Mouse (Mus musculus) ovary, postnatal 36 days (tissue): Measurements from ENCODE around the gene Nop16.
"Not testable (repeated sequence)": the region's sequence is repeated elsewhere in the genome, so short reads cannot be mapped to it uniquely, and the experiment has no call there.

Source experiments
- DNase-seq: peaks from one replicate; pipeline ENCODE4 v3.0.0; 2022; ENCODE audit warnings: low spot score, mixed read lengths

Gene Nop16

DNA sequence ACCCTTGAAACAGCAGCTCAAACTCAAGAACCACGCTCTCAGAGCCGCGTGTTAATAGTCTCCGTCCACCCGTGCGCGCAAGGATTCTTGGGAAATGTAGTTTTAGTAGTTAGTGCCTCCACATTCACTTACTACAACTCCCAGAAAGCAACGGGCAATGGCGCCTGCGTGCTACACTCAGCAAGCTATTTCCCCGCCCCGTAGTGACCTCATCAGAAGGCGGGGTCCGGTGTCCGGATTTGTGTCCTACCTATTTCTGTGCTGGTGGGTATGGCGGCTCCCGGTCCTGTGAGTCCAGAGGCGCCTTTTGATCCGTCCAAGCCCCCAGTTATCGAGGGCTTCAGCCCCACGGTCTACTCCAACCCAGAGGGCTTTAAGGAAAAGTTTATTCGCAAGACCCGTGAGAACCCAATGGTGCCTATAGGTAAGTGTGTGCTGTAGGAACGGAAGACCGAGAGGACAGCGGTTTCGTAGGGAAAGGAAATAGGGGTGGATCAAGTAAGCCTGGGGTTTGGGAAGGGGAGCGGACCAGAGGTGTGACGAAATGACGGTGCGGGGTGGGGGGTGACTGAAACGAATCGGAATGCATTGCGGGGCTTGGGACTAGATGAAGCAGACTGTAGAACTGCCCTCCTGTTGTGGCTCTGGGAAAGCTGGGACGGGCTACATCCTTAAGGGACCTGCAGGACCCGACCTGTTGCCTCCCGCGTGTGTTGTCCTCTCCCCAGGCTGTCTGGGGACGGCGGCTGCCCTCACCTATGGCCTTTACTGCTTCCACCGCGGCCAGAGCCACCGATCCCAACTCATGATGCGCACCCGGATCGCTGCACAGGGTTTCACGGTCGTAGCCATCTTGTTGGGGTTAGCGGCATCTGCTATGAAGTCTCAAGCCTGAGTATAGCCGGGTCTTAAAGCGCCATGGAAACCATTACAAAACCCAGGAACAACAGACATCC lies at the start of gene Nop16, which contains the start of gene Higd2a:
Gene Nop16, minus strand, starts transcription at position 95 of the 956 bp plus-strand sequence.
Gene Higd2a, plus strand, starts transcription at position 212 of the 956 bp plus-strand sequence.
- peak; percentile 93 for DNase-seq

DNA sequence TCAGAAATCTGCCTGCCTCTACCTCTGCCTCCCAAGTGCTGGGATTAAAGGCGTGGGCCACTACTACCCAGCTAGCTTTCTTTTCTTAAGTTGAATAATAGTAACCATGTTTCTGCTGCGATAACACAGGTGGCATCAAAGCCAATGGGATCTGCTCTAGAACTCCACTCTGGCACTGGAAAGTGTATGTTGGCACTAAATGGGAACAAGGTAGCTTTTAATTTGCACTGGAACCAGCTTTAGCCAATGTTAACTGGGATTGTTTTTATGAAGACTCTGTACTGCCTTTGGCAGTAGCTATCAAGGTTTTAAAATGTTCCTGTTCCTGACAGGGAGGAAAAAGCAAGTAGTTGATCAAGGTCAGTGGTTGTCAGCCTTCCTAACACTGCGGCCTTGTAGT lies 45.1 kb upstream of the Nop16 start:
- DNase-seq = no peak

DNA sequence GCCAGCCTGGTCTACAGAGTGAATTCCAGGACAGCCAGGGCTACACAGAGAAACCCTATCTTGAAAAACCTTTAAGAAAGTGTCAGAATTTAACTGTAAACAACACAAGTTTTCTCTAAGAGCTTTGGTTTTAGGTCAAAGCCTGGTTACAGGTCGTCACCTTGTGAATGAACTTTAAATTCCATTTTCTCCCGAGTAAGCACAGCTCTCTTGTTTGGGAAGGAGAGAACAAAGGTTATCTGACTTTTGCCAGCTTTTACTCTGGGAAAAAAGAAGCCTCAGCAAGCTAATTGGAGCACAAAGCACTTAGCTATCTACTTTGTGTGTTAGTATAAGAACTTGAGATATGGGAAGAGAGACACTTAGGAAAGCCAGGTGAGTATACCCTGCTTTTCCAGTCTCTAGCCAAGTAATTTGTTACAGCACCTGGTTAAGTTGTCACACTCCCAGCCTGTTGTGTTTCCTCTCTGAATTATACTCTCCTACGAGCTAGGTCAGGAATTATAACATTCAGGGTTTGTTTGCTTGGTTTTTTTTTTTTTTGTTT lies 42.9 kb upstream of the Nop16 start:
- no peak for DNase-seq

DNA sequence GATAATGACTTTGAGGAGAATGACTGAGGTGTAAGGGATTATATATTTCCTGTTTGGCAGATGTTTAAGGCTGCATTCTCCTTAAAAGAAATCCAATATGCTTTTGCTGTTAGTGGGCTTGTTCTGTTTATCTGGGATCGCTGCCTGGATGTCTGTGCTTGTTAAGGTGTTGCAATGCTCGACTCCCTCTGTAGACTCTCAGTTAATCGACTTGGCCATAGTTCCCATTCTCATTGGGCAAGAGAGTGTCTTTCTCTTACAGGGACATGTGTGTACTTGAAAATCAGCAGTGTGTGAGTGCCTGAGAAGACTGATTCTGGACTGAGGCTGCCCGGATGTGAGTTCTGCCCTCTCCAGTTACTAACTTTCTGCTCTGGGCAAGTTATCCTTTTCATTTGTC lies 39.2 kb upstream of the Nop16 start:
- no peak for DNase-seq

DNA sequence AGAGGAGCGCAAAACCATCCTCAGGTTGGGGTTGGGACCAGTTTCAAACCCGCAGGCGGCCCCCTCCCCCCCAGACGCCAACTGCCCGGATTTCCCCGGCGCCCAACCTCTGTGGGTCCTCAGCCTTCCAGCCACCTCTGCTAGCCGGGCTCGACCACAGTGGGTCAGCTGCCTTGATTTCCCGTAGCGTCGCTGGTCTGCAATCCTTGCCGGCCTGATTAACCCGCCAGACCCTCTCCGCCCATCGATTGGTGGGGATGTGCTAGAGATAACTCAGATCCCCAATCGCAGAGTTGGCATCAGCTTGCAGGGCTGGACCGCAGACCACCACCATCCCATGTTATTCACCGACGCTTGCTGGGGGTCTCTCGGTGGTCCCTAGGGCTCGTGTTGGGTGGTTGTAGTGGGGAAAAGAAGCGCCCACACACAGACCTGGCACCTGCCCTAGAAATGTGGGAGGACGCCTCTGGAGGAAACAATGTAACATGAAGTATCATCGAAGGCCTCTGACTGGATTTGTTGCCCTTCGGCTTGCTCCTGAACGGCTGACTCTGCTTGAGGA lies 32.2 kb upstream of the Nop16 start:
- no peak for DNase-seq

DNA sequence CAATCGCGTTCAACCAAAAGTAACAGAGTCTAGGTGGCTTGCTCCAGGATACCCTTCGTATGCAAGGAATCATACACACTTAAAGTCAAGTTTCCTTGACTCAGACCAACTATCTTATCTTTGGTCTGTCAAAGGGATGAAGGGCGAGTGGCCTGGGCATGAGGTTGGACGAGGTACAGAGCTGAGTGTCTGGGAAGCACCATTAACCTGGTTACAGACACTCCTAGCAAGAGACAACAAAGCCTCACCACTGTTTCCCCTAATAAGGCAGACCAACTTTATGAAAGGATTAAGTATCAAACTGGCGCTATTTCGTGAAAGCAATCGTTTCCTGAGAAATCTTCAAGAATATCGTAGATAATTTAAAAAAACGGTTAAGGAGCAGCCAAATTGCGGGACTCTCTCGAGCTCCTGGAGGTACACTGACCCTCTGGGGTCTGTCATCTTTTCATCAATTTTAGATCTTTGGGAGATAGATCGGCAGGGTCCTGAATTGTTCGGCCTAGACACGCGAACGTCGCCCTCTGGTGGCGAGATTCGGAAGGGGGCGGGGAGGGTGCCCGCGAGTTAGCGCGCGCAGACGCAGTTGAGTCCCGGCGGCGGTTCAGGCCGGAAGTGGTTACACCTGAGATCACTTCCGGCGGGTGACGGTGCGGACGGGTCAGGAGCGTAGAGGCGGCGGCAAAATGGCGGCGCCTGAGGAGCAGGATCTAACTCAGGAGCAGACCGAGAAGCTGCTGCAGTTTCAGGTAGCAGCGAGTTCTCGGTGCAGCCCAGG lies 31.5 kb upstream of the Nop16 start, which contains the start of gene Faf2:
Gene Faf2, plus strand, starts transcription at position 630 of the 778 bp plus-strand sequence.
- DNase-seq = peak; percentile 98

DNA sequence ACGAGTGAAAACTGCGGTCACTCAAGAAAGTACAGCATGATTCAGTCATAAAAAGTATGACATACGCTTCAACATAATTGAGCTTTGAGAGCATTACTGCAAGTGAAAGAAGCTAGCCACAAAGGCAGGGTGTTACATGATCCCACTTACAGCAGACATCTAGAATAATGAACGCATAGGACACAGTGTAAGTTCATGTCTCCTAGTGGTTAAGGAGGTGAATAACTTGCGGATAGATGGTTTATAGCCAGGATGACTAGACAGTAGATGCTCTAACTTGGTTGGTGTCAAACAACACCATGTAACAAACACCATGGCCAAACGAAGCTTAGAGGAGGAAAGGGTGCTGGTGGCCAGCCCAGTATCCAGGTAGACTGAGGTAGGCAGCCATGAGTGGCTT lies 27.1 kb upstream of the Nop16 start:
- no peak for DNase-seq

DNA sequence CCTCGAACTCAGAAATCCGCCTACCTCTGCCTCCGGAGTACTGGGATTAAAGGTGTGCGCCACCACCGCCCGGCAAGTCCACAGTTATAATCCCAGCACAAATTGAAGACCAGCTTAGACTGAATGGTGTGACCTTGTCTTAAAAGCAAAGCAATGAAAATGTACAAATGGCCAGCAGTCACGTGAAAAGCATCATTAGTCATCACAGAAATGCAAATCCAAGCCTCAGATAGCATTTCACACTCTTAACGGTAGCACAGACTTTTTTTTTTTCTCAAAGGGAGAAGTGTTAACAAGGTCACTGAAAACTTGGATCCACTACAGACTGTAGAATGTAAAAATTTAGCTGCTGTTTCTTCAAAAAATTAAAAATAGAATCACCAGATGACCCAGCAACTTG lies 26.4 kb upstream of the Nop16 start:
- no peak for DNase-seq

DNA sequence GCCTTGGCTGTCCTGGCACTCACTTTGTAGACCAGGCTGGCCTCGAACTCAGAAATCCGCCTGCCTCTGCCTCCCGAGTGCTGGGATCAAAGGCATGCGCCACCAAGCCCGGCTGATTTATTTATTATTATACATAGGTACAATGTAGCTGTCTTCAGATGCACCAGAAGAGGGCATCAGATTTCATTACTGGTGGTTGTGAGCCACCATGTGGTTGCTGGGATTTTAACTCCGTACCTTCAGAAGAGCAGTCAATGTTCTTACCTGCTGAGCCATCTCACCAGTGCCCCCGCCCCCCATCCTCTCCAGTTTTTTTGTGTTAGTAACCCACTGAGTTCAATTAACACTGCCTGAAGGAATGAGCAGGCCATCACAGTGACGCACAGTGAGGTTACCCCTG lies 23.3 kb upstream of the Nop16 start:
- DNase-seq = not testable (repeated sequence)

DNA sequence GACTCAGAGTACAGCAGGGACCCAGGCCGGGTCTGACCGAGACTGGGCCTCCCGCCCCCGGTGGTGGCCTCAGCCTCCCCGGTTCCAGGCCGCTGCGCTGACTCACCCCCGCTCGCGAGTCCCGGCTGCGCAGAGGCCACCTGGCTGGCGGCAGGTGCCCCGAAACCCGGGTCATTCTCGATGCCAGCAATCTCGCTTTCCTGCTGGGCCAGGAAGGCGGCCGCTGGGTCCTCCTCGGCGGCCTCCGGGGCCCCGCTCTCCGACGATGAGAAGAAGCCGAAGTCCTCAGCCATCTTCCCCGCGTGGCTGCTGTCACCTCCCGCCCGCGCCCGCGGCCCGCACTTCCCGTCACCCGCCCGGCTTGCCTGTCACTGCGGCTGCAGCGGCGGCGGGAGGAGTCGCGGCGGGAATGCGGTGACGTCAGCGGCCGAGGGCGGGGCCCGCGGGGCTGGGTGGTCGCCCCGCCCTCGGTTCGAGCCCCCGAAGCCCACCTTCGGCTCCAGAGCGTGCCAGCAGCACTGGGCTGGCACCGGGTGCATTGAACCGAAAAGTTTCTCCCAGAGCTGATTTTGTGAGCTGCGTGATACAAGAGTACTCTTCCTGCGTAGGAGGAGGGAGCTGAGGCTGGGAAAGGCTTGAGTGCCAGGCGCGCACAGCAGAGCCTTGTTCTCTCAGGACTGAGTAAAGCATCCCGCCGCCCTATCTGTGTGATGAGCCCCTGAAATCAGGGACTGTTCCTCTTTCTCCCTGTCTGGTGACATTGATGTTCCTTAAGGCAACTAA lies 21.3 kb upstream of the Nop16 start, which contains the start of gene Cltb:
Gene Cltb, minus strand, starts transcription at position 373 of the 783 bp plus-strand sequence.
- peak; percentile 85 for DNase-seq

DNA sequence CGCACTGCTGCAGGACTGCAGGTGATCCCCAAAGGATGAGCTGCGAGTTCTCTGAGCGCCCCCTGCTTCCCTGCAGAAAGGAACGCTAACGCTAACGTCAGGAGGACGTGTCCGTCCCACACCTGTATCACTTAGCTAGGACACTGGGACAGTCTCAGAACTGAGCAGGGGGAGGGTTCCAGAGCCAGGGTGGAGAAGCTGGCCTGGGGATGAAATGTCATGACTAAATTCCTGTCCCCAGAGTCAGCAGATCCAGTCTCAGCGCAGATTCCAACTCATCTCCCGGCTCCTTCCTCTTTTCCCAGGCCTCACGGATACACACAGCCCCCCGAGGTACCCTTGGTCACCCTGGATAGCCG lies 20.7 kb upstream of the Nop16 start:
- no peak for DNase-seq

DNA sequence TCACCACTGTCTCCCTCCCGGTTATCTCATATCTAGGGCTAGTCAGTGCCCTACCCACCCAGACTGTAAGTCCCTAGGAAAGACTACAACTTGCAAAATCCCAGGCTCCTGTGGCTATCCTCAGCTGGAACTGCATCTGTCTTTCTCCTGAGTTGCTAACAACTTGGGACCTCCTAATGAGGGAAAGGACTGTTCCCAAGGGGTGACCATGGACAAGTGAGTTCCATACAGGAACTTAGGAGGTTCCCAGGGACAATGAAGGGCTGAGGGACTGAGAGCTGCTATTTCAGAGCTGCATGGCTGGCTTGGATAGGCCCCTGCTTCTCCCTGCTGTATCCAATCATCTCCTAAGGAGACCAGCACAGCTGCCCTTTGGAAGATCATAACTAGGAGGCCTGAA lies 19.4 kb upstream of the Nop16 start:
- DNase-seq = no peak

DNA sequence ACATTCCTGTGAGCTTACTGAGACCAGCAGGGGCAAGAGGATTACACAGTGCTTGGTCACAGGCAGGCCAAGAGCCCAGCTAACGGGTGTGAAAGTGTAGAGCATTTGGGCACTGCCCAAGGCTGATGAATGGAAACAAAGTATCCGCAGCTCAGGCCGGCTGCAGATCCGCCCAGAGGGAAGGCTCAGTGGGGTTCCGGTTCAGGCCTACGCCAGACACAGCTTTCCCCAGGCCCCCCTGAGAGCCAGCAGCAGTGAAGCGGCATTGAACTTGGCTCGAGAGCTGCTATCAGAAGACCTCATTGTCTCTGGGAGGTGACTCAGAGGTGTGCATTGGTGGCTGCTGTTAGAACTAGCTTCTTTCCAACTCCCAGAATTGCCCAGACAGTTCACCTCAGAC lies 18.8 kb upstream of the Nop16 start:
- DNase-seq = peak; percentile 17

DNA sequence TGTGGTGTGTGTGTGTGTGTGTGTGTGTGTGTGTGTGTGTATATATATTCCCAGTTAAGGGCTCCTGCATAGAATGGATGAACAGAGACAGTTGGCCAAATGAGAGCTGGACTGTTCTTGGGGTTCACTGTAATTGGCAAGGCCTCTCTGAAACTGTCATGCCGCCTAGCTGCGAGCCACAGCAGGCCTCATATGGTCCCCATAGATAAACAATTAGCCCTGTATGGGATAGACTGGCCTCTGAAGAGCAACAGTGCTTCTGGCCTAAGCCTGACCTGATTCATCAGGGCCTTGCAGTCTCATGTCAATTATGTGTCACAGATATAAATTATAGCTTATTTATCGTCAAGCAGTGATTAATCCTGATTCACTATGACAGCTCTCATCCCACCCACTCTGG lies 18.1 kb upstream of the Nop16 start:
- no peak for DNase-seq

DNA sequence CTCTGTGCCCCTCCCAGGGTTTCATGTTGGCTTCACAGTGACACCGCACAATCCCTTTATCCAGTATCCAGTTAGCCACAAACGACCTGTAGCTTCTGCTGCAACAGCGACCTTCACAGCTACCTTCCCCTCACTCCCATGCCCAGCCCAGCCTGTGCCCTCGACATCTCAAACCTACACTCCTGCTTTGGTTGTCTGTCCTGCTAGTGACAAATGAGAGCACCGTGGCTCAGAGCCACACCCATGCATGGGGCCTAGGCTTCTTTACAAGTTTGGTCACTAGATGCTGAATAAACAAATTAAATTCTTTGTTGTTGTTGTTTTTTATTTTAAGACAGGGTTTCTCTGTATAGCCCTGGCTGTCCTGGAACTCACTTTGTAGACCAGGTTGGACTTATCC lies 17.3 kb upstream of the Nop16 start:
- DNase-seq = no peak

DNA sequence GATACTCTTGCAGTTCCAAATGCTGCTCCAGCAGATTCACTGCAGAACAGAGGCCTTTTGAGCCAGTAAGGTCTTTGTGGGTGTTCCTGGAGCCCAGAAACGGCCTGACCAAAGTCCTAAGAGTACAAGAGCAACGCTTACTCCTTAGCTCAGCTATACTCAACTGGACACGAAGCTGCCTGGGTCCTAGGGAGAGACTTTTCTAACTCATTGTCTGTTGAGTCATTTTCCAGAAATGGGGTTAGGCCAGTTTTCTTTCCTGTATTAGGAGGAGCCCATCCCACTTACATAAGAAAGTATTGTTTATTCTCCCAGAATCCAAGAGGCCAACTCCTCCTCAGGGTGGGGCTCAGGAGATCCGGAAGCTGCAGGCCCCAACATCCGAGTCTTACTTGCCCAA lies 15.5 kb upstream of the Nop16 start:
- no peak for DNase-seq

DNA sequence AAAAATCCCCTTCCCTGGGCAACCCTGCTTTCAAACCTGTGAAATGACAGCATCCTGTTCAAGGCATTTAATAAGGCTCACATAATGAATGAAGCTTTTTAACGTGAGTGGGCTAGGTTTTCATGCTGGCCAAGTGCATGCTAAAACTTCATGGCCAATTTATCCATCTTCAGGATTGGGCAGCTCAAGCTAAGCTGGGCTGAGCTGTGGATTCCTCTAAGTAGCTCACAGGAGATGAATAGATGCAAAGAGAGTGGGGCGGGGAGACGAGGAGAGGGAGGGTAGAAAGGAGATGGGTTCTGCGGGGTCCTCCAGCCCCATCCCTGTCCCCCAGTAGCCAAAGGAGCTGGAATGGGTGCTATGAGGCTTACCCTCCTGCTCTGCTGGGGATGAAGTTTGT lies 14.3 kb upstream of the Nop16 start:
- no peak for DNase-seq

DNA sequence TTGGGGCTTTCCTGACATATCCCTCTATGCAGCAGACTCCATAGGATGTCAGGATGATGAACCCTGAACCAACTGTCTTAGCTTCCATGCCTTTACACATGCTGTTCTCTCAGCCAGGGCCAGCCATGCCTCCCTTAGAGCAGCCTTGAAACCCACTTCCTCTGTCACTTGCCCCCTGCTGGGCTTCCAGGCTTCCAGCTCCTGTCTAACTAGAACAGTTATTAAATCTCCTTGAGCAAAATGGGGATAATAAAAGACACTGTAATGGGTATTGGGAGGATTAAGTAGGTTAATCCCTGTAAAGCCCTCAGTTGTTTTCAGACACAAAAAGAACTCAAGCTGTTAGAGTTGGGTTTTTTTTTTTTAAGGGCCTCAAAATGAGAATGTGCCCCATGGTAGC lies 13.6 kb upstream of the Nop16 start:
- DNase-seq = no peak

DNA sequence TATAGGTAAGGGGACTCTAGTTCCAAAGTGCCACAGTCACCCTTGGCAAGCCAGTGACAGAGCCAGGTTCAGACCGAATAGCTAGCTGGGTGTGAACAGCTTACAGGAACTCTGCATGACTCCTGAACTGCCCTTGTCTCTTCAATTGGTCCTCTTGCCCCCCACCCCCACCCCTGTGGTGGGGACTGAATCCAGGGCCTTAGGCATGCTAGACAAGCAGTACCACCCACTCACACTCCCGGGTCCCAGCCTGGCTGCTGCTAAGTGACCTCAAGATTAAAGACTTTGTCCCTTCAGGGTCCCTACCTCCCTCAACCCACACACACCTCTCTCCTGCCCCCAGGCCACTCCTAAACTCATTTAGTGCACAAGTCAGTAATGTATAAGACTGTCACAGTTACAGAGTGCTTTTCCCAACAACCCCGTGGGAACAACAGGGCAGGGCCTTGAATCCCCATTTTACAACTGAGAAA lies 12.8 kb upstream of the Nop16 start:
- no peak for DNase-seq

DNA sequence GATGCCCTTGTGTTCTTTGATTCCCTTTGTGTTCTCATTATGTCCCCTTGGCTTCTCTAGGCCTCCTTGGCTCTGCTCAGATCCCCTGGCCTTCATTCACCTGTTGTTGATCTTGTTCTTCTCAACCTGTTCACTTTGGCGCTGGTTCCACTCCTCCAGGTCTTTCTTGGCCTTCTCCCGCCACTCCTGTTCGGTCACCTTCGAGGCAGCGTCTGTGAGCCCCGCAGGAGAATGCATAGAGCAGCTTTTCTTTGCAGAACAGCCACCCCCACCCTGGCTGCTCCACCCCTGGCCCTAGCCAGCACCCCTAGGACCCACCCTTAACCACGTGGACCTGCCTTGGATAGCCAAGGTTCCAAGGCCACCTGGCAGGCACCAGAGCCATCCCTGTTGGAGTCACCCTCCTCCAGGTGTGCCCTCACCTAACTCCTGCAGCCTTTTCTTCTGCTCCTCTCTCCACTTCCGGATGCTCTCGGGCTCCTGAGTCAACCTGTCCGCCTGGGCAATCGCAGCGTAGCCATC lies 8.8 kb upstream of the Nop16 start:
- DNase-seq = no peak

DNA sequence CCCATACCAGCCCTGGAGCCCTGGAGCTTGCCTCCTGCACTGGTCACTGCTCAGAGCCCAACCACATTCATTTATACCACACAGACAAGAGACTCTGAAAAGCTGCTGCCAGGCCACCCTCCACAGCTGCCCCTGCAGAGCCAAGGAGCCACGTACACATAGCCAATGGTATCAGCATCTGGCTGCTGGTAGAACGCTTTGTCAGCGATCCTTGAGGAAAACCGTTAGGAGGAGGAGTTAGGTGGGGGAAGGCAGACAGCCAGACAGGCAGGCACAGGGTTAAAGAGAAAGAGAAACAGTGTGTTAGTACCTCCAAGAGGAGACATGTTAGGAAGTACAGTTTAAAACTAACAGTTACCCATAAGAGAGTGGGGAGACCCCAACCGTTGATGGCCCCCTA lies 7.0 kb upstream of the Nop16 start:
- DNase-seq = no peak
